Mouse (Mus musculus): ENCODE data around the gene Gm13199. TPM values are rescaled to one million over a fixed set of nuclear protein-coding genes. Genes with fewer than 3 reads are reported as not detected.

Gm13199 gene
- 1.6 and 2.1 TPM in 2 replicates for polyA plus RNA-seq (2015; fragmentation: Nextera tagmentation; extraction: Ambion mirVana)

DNA sequence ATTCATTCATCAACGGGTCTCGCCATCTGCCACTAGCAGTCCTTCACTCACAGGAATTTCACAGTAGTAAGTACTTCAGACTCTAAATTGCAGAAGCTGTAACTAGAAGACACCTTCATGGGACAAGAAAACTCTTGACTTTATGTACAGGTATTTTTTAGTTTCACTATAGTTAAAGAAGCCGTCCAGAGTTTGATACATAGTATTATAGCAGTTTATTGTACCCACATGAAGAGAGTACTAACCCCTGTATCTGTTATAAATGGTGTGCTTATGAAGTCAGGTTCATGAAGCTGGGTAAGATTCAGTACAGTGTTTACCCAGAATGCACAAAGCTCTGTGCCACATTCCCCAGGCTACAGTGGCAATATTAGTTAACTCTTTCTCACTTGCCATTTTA is at the start of gene Gm13199:
Gene Gm13199 (minus strand): TSS at position 101 of the 400 bp plus-strand sequence.
- Histone ChIP-seq H3K9me3 (no peaks in the 10 kb centered on the region), H3K4me3 (replicated peaks) (no peak within 1 kb of the TSS), H3K4me1 (replicated peaks) (no peaks in the 10 kb centered on the region), H3K9ac (replicated peaks) (no peak within 1 kb of the TSS), H3K27ac (no peak within 1 kb of the TSS), H3K4me2 (replicated peaks) (no peak within 1 kb of the TSS), H3K36me3 (peaks cover 54% of the 10 kb centered on the region), H3K27me3 (no peaks in the 10 kb centered on the region)
- no peak for ATAC-seq
- WGBS = 97% methylated on average over 3 of the region's 3 CpGs

DNA sequence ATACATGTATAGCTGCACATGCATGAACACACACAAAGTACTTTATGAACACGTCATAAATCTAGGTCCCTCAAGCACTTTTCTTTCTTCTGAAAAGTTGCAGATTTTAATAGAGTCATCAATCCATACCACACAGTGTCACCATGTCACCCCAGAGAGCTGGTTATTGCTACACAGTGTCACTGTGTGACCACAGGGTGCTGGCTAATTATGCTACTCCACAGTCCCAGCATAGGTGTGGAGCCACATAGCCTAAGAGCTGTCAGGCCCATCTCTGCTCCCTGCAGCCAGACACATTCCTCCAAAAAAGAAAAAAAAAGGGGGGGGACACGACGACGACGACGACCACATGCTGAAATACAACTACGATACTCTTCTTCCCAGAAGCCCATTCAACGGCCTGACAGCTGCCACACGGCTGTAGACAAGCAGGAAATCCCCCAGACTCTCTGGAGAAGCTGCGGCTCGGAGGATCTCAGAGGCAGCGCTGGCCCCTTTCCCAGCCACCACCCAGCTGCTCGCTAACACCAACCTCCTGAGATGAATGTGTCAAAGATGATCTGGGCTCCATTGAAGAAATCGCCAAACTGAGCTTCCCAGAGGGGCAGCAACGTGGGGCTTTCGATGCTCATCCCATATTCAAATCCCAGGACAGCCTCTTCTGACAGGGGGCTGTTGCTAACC is 48.7 kb upstream of the Gm13199 start:
- Histone ChIP-seq H3K4me1 (replicated peaks) (no peaks in the 10 kb centered on the region), H3K36me3 (peaks cover 18% of the 10 kb centered on the region), H3K4me3 (replicated peaks) (no peak overlapping the region), H3K9ac (replicated peaks) (no peak overlapping the region), H3K4me2 (replicated peaks) (no peak overlapping the region), H3K9me3 (no peaks in the 10 kb centered on the region), H3K27me3 (no peaks in the 10 kb centered on the region), H3K27ac (no peak overlapping the region)
- WGBS = 48% methylated on average over 16 of the region's 16 CpGs
- ATAC-seq = peak; percentile 58; the same call in 1 of the 2 replicates

DNA sequence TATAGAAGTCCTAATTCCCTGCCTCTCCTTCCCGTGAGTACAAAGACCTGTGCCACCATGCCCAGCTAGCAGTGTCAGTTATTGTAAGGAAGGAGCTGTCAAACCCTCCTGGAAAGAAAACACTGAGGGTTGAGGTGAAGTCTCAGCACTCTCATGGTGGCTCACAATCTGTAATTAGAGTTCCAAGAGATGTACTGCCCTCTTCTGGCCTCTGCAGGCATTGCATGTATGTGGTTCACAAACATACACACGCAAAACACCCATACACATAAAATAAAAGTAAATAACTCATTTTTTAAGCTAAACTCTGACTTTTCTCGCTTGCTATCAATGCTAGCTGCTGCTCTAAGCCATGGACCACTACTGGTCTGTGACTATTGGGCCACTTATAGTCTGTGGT is 43.9 kb upstream of the Gm13199 start:
- no peak overlapping the region for H3K9ac ChIP-seq (replicated peaks)
- no peak overlapping the region for H3K4me2 ChIP-seq (replicated peaks)
- no peak for ATAC-seq
- WGBS = 51% methylated on average over 3 of the region's 3 CpGs
- no peaks in the 10 kb centered on the region for H3K27me3 ChIP-seq
- peaks cover 29% of the 10 kb centered on the region for H3K36me3 ChIP-seq
- no peaks in the 10 kb centered on the region for H3K4me1 ChIP-seq (replicated peaks)
- H3K27ac ChIP-seq = no peak overlapping the region
- H3K4me3 ChIP-seq (replicated peaks) = no peak overlapping the region
- no peaks in the 10 kb centered on the region for H3K9me3 ChIP-seq

DNA sequence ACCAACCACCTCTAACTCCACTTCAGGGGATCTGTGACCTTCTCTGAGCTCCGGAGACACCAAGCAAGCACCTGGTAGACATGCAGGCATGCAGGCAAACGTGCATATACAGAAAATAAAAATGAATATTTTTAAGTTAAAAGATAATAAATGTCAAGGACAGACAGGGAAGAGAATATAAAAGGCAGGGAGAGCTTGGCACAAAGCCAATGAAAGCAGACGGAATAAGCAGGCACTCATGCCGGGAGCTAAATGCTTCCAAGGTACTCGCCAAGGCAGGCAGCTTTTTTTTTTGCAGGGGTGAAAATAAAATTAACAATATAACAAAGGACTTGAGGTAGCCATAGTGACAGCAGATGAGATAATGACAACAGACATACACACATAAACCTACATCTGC is 43.4 kb upstream of the Gm13199 start:
- H3K27ac ChIP-seq = no peak overlapping the region
- 55% methylated on average over 5 of the region's 5 CpGs for WGBS
- no peak for ATAC-seq

DNA sequence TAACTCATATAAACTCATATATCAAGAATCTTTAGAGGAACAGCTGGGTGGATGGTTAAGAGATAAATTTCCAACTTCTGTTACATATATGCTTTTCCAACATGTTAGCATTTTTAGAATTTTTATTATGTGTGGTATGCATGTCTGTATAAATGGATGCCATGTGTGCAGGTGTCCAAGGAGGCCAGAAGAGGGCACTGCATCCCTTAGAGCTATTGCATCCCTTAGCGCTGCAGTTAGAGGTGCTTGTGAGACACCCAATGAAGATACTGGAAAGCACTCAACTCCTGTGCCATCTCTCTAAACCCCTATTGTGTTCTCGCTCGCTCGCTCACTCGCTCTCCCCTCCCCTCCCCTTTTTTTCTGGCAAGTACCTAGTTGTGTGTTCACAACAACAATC is 37.4 kb upstream of the Gm13199 start:
- Histone ChIP-seq H3K27ac (no peak overlapping the region), H3K4me2 (replicated peaks) (no peak overlapping the region), H3K9ac (replicated peaks) (no peak overlapping the region), H3K4me3 (replicated peaks) (no peak overlapping the region), H3K27me3 (no peaks in the 10 kb centered on the region), H3K9me3 (no peaks in the 10 kb centered on the region), H3K36me3 (peaks cover 24% of the 10 kb centered on the region), H3K4me1 (replicated peaks) (no peaks in the 10 kb centered on the region)
- ATAC-seq = no peak
- WGBS = 54% methylated on average over 5 of the region's 5 CpGs

More for the DNA sequence above, 43.4 kb upstream of the Gm13199 start:
- Histone ChIP-seq H3K9ac (replicated peaks) (no peak overlapping the region), H3K4me3 (replicated peaks) (no peak overlapping the region), H3K4me1 (replicated peaks) (no peaks in the 10 kb centered on the region), H3K4me2 (replicated peaks) (no peak overlapping the region), H3K9me3 (no peaks in the 10 kb centered on the region), H3K36me3 (peaks cover 30% of the 10 kb centered on the region), H3K27me3 (no peaks in the 10 kb centered on the region)

DNA sequence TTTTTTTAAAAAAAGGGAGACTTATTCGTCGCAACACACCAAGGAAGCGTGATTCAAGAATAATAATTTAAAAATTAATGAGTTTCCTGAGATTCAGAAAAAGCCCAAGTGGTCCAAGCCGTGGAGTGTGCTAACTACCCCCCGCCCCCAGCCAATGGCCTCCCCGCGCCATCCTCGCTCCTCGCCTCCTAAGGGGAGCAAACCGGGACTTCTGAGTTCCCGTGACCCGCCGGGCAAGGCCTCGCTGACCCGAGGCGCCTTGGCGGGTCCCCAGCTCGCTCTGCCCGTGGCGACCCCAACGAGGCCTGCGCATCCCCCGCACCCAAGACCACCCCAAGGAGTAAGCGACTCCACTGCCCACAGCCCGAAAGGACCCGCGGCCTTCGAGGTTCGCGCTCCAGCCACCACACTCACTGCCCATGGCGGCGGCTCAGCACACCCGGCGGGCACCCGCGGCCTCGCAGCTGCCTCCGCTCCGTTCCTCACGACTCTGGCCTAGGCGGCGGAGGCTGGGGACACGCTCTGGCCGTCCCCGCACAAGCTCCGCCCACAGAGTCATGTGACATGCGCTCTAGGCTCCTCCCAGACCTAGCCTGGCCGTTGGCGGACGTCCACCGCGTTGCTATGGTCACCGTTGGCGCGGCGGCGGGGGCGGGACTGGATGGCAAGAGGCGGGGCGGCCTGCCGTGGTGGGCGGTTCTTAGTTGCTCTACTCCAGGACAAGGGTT is 32.3 kb upstream of the Gm13199 start, which contains the start of gene Sec61a2:
Gene Sec61a2 (minus strand): TSS at position 590 of the 728 bp plus-strand sequence.
- Histone ChIP-seq H3K9me3 (no peaks in the 10 kb centered on the region), H3K27me3 (no peaks in the 10 kb centered on the region), H3K4me1 (replicated peaks) (peaks cover 18% of the 10 kb centered on the region), H3K4me2 (replicated peaks) (peak within 1 kb of the TSS; percentile 65), H3K4me3 (replicated peaks) (peak within 1 kb of the TSS; percentile 82), H3K36me3 (peaks cover 26% of the 10 kb centered on the region), H3K27ac (peak within 1 kb of the TSS; percentile 81), H3K9ac (replicated peaks) (peak within 1 kb of the TSS; percentile 89)
- ATAC-seq = peak; percentile 99
- under 1% methylated on average over 61 of the region's 62 CpGs for WGBS

DNA sequence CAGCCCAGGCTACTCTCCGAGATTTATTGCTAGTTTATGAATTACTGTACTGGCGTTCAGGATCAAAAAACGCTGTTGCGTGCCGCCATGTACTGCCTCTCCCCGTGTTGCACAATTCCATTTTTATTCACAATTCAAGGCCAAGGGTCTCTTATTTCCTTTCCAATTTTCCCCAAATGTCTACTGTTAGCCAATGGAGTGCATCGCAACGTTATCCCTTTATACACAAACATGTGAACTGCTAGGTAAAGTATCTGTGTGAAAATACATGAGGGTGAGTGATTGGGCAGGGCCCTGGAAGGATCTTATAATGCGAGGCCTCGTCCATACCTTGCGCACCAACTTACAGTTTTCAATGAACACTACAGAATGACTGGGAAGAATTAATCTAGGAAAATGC is 31.6 kb upstream of the Gm13199 start:
- Histone ChIP-seq H3K4me3 (replicated peaks) (peak overlapping the region; percentile 82), H3K9me3 (no peaks in the 10 kb centered on the region), H3K4me1 (replicated peaks) (peaks cover 18% of the 10 kb centered on the region), H3K27ac (peak overlapping the region; percentile 25; the same call in 1 of the 2 replicates), H3K9ac (replicated peaks) (peak overlapping the region; percentile 89), H3K4me2 (replicated peaks) (peak overlapping the region; percentile 65), H3K36me3 (peaks cover 26% of the 10 kb centered on the region), H3K27me3 (no peaks in the 10 kb centered on the region)
- 52% methylated on average over 11 of the region's 11 CpGs for WGBS
- ATAC-seq = no peak

DNA sequence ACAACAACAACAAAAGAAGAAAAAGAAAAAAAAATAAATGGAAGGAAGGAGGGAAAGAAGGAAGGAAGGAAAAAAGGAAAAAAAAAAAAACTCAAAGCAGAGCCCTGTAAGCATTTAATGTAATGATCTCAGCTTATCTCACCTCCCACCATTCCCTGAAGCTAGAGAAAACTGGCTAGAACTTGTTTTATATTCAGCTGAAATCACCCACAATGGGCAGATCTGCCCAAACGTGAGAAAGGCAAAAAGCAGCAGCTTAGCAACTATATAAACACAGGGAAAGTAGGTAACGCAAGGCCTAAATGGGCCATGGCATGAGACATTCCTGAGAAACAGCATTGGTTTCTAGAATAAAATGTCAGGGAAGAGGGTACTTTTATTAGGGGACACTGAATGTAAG is 26.7 kb upstream of the Gm13199 start:
- no peaks in the 10 kb centered on the region for H3K27me3 ChIP-seq
- no peaks in the 10 kb centered on the region for H3K9me3 ChIP-seq
- no peak overlapping the region for H3K4me2 ChIP-seq (replicated peaks)
- ATAC-seq = no peak
- H3K9ac ChIP-seq (replicated peaks) = no peak overlapping the region
- peaks cover 52% of the 10 kb centered on the region for H3K36me3 ChIP-seq
- no peak overlapping the region for H3K4me3 ChIP-seq (replicated peaks)
- no peak overlapping the region for H3K27ac ChIP-seq
- 75% methylated on average over 2 of the region's 2 CpGs for WGBS
- peaks cover 17% of the 10 kb centered on the region for H3K4me1 ChIP-seq (replicated peaks)

DNA sequence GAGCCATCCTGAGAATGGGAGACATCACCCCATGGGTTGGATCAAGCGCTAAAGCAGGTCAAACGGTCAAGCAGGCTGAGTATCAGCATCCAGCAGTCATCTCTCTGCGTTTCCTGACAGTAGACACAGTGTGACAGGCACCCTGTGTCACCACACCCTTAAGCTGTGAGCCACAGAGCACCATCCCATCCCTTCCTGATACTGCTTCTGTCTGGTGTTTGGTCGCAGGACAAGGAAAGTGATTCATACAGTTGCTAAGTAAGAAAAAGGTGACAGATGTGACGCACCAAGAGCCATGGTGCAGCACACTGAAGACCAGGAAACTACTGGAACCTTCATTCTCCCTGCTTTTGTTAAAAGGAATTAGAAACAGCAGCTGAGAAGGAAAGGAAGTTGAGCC is 26.1 kb upstream of the Gm13199 start:
- peaks cover 13% of the 10 kb centered on the region for H3K4me1 ChIP-seq (replicated peaks)
- no peaks in the 10 kb centered on the region for H3K27me3 ChIP-seq
- no peak overlapping the region for H3K27ac ChIP-seq
- ATAC-seq = no peak
- 92% methylated on average over 5 of the region's 5 CpGs for WGBS
- no peak overlapping the region for H3K9ac ChIP-seq (replicated peaks)
- no peak overlapping the region for H3K4me3 ChIP-seq (replicated peaks)
- H3K4me2 ChIP-seq (replicated peaks) = no peak overlapping the region
- peaks cover 54% of the 10 kb centered on the region for H3K36me3 ChIP-seq
- no peaks in the 10 kb centered on the region for H3K9me3 ChIP-seq

DNA sequence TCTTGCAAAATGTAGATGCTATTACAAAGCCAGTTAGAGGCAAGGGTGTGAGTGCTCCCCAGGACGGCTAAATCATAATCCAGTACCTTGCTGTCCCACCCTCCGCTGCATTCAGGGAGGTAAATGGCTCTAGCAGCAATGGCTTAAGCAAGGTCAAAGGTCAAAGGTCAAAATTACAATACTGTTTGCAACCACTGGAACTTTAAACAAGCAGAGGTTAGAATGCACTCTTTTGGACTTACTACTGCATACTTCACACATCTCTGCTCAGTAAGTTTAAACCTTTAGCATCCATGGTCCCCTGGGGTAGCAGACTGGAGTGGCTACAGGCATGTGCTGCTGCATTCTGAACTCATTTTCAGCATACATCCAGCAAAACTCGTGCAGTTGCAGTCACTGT is 14.7 kb upstream of the Gm13199 start:
- ATAC-seq = no peak
- H3K36me3 ChIP-seq = peaks cover 75% of the 10 kb centered on the region
- H3K4me1 ChIP-seq (replicated peaks) = no peaks in the 10 kb centered on the region

DNA sequence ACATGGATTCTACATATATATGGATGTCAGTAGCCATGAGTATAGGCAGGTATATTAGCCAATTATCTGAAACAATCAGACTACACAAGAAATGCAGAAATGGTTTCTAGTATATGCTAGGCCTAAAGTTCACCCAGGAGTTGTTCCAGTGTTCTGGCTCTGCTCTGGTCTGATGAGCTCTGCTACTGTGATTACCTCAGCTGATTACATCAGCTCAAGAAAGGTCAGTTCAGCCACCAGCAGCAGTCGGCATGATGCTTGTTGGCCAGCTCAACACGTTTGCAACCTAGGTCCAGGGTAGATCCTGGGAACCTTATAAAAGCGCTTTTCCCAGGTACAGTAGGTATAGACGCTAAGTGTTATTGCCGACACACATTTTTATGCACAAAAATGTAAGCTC is 7.0 kb upstream of the Gm13199 start:
- Histone ChIP-seq H3K27me3 (no peaks in the 10 kb centered on the region), H3K4me1 (replicated peaks) (no peaks in the 10 kb centered on the region), H3K4me3 (replicated peaks) (no peak overlapping the region), H3K36me3 (peaks cover 63% of the 10 kb centered on the region), H3K27ac (no peak overlapping the region), H3K9me3 (no peaks in the 10 kb centered on the region), H3K4me2 (replicated peaks) (no peak overlapping the region), H3K9ac (replicated peaks) (no peak overlapping the region)
- ATAC-seq = no peak
- WGBS = 95% methylated on average over 5 of the region's 5 CpGs

More for the DNA sequence above, 14.7 kb upstream of the Gm13199 start:
- H3K9me3 ChIP-seq = no peaks in the 10 kb centered on the region
- no peak overlapping the region for H3K4me2 ChIP-seq (replicated peaks)
- no peak overlapping the region for H3K27ac ChIP-seq
- H3K4me3 ChIP-seq (replicated peaks) = no peak overlapping the region
- no peaks in the 10 kb centered on the region for H3K27me3 ChIP-seq
- H3K9ac ChIP-seq (replicated peaks) = no peak overlapping the region
- 74% methylated on average over 3 of the region's 3 CpGs for WGBS

DNA sequence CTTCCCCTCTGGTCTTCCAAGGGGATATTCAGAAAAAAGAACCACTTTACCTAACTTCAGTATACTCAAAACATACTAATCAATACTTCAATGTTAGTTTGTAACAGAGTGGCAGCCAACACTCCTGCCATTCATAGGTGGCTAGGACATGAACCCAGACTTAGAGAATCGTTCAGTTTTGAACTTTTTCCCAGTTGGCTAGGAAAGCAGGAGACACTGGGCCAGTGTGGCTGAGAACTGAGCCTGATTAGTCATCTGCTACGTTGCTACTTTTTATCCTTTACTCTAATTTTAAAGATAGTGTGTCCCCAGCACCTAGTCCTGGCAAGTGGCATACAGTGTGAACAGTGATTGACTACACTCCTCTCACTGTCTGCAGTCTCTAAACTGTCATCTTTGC is 4.9 kb upstream of the Gm13199 start:
- no peak for ATAC-seq
- WGBS = 92% methylated on average over 2 of the region's 2 CpGs
- peaks cover 57% of the 10 kb centered on the region for H3K36me3 ChIP-seq

More for the DNA sequence above, 4.9 kb upstream of the Gm13199 start:
- no peaks in the 10 kb centered on the region for H3K27me3 ChIP-seq
- H3K4me3 ChIP-seq (replicated peaks) = no peak overlapping the region
- no peaks in the 10 kb centered on the region for H3K4me1 ChIP-seq (replicated peaks)
- H3K9me3 ChIP-seq = no peaks in the 10 kb centered on the region
- no peak overlapping the region for H3K27ac ChIP-seq
- H3K9ac ChIP-seq (replicated peaks) = no peak overlapping the region
- no peak overlapping the region for H3K4me2 ChIP-seq (replicated peaks)
